Mouse (Mus musculus): ENCODE measurements around the gene Car2.

DNA sequence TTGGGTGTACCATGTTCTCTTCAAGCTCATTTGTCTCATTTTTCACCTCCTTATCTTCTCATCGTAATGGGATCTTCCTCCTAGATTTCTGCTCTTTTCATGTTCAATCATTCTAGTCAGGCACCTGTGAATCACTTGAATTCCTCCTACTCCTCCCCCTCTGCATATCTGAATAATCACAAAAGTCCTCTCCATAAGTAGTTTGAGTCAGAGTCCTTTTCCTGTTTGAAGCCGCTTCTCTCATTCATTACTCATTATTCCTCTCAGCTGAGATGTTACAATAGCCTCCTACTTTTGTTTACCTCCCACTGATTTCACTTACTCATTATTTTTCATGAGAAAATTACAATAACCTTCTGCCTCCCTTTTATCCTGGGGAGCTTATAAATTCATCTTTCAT, 31.2 kb downstream of the Car2 start:
- TF ChIP-seq CTCF (conservative IDR thresholded peaks at IDR 0.05; ENCODE audit: low read length) (no peak), POU5F1 (IDR thresholded peaks at IDR 0.05; ENCODE audit: borderline replicate concordance, low read length) (no peak), NANOG (IDR thresholded peaks at IDR 0.05; ENCODE audit: borderline replicate concordance, low read length) (no peak)

Data from E14TG2a.4 (cell line).